12 mouse cellular contexts compared by ENCODE assay signal in genomic region chr7:84090793-84091192, GRCm38 (mm10). TPM values are rescaled to one million over a fixed set of nuclear protein-coding genes. Genes with fewer than 3 reads are reported as not detected.
"Had no signal": no experiment of that assay in that cellular context is flagged by ENCODE, and none has a peak within 500 bp of the region (broad histone marks: within the 10 kb centered on the region; RNA-seq: fewer than 3 reads in every experiment).

No protein-coding gene starts in this region.

- DNase-seq: gastrocnemius, adult 2 months; gastrocnemius, postnatal 10 days; gastrocnemius, postnatal 25 days; heart, adult 2 months; heart, postnatal 4 days; kidney, adult 18-20 months; kidney, adult 8-10 months; kidney, postnatal 10 days; kidney, postnatal 36 days; liver; liver, embryonic 13.5 days had no signal

RNA-seq across cellular contexts. Expression of gene Cemip, which starts 4.5 kb away (rescaled TPM):
- total RNA-seq: gastrocnemius, adult 2 months; gastrocnemius, postnatal 25 days; granulocyte monocyte progenitor cell, adult 5-6 weeks had no signal
